Mouse (Mus musculus) layer of hippocampus, adult 2 months (tissue): ENCODE data around the gene Fat3. TPM values are rescaled to one million over a fixed set of nuclear protein-coding genes. Genes with fewer than 3 reads are reported as not detected.

Experiments
- DNase-seq, 2 experiments: peaks; one replicate each; pipeline ENCODE4 v3.0.0; 2022; ENCODE audit warnings: low spot score in 2 of 2
- H3K27ac ChIP-seq: fragments of 200-600 bp; 2 replicates; pipeline ENCODE4 v1.8.1; 2022
- H3K4me3 ChIP-seq: fragments of 200-600 bp; 2 replicates; pipeline ENCODE4 v1.8.1; 2022; ENCODE audit warnings: mild to moderate bottlenecking
- CTCF ChIP-seq: fragments of 200-600 bp; conservative IDR thresholded peaks from 2 replicates; pipeline ENCODE4 v1.8.1; 2022; ENCODE audit warnings: antibody characterized with exemption, mild to moderate bottlenecking, moderate library complexity
- total RNA-seq, 2 experiments: library from RNA; stranded (reverse); gene quantifications; 2 replicates each; pipeline ENCODE4 v1.2.3; 2021

The Fat3 gene
- total RNA-seq, 2 experiments from 2014 or later, result 37.1 to 37.5 TPM

DNA sequence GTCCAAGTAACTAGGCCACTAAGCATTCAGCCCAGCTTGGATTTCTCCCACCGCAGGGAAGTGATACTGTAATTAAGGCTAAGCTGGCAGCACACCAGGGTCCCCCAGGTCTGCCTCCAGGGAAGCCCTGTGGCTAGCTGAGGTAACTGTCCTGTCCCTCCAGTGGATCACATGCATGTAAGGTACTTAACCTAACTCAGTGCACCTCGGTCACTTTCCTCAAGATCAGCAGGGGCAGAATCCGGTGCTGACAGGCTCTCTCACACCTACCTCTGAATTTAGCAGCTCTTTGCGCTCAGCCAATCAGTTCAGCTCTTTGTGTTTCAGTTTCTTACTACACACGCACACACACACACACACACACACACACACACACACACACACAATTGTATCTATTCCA lies 639.7 kb downstream of the Fat3 start:
- TF ChIP-seq CTCF, result no peak
- Histone ChIP-seq H3K27ac (no peak overlapping the region), H3K4me3 (no peak overlapping the region)
- no peak for DNase-seq
